Mouse (Mus musculus): ENCODE measurements around the gene 2010111I01Rik.

- TF ChIP-seq CTCF (IDR thresholded peaks at IDR 0.05; ENCODE audit: low read depth) (no peak), EP300 (IDR thresholded peaks at IDR 0.05; ENCODE audit: low read depth) (no peak)
These were observed 223.6 kb downstream of the 2010111I01Rik start for GRCm38 (mm10) chr13:63188306-63188705.

Measured in liver, embryonic 14.5 days (tissue).